In genomic region chr6:72954786-72955185, GRCm38 (mm10) we compare ENCODE assay signal across 7 mouse cellular contexts. TPM values are rescaled to one million over a fixed set of nuclear protein-coding genes. Genes with fewer than 3 reads are reported as not detected.
DNase-seq lines count a peak whose midpoint lies in the region; ATAC-seq and TF ChIP-seq lines count a peak whose summit lies in the region.

No protein-coding gene starts in this region.

- TF ChIP-seq CTCF in midbrain, postnatal 0 days (IDR thresholded peaks at IDR 0.05): no peak
- no peak for TF ChIP-seq CTCF in layer of hippocampus, adult 2 months (conservative IDR thresholded peaks at IDR 0.05)

- DNase-seq in midbrain, embryonic 10.5 days (ENCODE audit: low spot score): no peak
- peak; percentile 9 for DNase-seq in midbrain, postnatal 0 days (ENCODE audit: low spot score)
- peak; percentile 42 for DNase-seq in thymus, postnatal 4 days
- no peak for DNase-seq in layer of hippocampus, adult 2 months (ENCODE audit: low spot score in 2 of 2)
- no peak for DNase-seq in heart, postnatal 10 days

- no peak for ATAC-seq in midbrain, embryonic 13.5 days
- ATAC-seq in granulocyte monocyte progenitor cell, adult 5-6 weeks (replicated peaks; ENCODE audit: poor library complexity, severe bottlenecking): peak; percentile 55
- ATAC-seq in midbrain, postnatal 0 days (ENCODE audit: low FRiP score): no peak

- peak overlapping the region; percentile 97 for H3K27ac ChIP-seq in midbrain, embryonic 13.5 days
- no peak overlapping the region for H3K27ac ChIP-seq in midbrain, embryonic 10.5 days (replicated peaks)
- H3K27ac ChIP-seq in midbrain, postnatal 0 days (ENCODE audit: low read depth, low read length): peak overlapping the region; percentile 87
- H3K27ac ChIP-seq in layer of hippocampus, adult 2 months: no peak overlapping the region

- no peak overlapping the region for H3K9ac ChIP-seq in midbrain, embryonic 13.5 days (replicated peaks)
- no peak overlapping the region for H3K9ac ChIP-seq in midbrain, postnatal 0 days (replicated peaks; ENCODE audit: low read length, poor library complexity, severe bottlenecking)

- peaks cover 21% of the 10 kb centered on the region for H3K4me1 ChIP-seq in midbrain, embryonic 13.5 days (replicated peaks)
- peaks cover 24% of the 10 kb centered on the region for H3K4me1 ChIP-seq in midbrain, embryonic 10.5 days
- peaks cover 9% of the 10 kb centered on the region; the same call in 1 of the 2 replicates for H3K4me1 ChIP-seq in midbrain, postnatal 0 days (ENCODE audit: insufficient read depth, low read length)

- no peaks in the 10 kb centered on the region for H3K27me3 ChIP-seq in midbrain, embryonic 13.5 days
- H3K27me3 ChIP-seq in midbrain, embryonic 10.5 days (ENCODE audit: low read depth, poor library complexity, severe bottlenecking): peaks cover 8% of the 10 kb centered on the region
- H3K27me3 ChIP-seq in midbrain, postnatal 0 days (ENCODE audit: insufficient read depth, low read length): no peaks in the 10 kb centered on the region

- H3K36me3 ChIP-seq in midbrain, embryonic 13.5 days: no peaks in the 10 kb centered on the region
- H3K36me3 ChIP-seq in midbrain, embryonic 10.5 days: no peaks in the 10 kb centered on the region
- H3K36me3 ChIP-seq in midbrain, postnatal 0 days (ENCODE audit: insufficient read depth, low read length): no peaks in the 10 kb centered on the region

- no peaks in the 10 kb centered on the region for H3K9me3 ChIP-seq in midbrain, embryonic 13.5 days
- no peaks in the 10 kb centered on the region for H3K9me3 ChIP-seq in midbrain, embryonic 10.5 days (replicated peaks)
- no peaks in the 10 kb centered on the region for H3K9me3 ChIP-seq in midbrain, postnatal 0 days (ENCODE audit: low read length)

- 0 out of 2 replicates have a peak overlapping the region, but pooled peaks have one; percentile 81 for H3K4me2 ChIP-seq in midbrain, embryonic 13.5 days (replicated peaks)
- peak overlapping the region; percentile 87; the same call in 1 of the 2 replicates for H3K4me2 ChIP-seq in midbrain, postnatal 0 days (ENCODE audit: low read depth, low read length, poor library complexity, severe bottlenecking)

- 77% methylated on average over 7 of the region's 7 CpGs for WGBS in midbrain, embryonic 13.5 days
- 72% methylated on average over 7 of the region's 7 CpGs for WGBS in midbrain, embryonic 10.5 days
- WGBS in midbrain, postnatal 0 days: 71% methylated on average over 7 of the region's 7 CpGs

- H3K4me3 ChIP-seq in midbrain, embryonic 13.5 days (replicated peaks): no peak overlapping the region
- H3K4me3 ChIP-seq in midbrain, embryonic 10.5 days: no peak overlapping the region
- H3K4me3 ChIP-seq in midbrain, postnatal 0 days (ENCODE audit: low read depth, low read length): no peak overlapping the region
- H3K4me3 ChIP-seq in layer of hippocampus, adult 2 months: no peak overlapping the region

- intact Hi-C loops in heart, postnatal 10 days (cut with DNase I): loop anchor here (5.0 kb wide), 1 partner anchor 58 kb away; no protein-coding TSS in a partner anchor

RNA-seq across cellular contexts. Expression of gene Tmsb10, which starts 3.8 kb away (rescaled TPM):
- 4,994 and 5,054 TPM in 2 replicates for polyA plus RNA-seq in midbrain, embryonic 13.5 days (2015; fragmentation: Nextera tagmentation; extraction: Ambion mirVana)
- 2,755 and 2,780 TPM in 2 replicates for polyA plus RNA-seq in midbrain, embryonic 10.5 days (2016; fragmentation: Nextera tagmentation; extraction: Ambion mirVana)
- total RNA-seq in granulocyte monocyte progenitor cell, adult 5-6 weeks (2014; fragmentation: Nextera tagmentation): 601 and 668 TPM in 2 replicates
- total RNA-seq in granulocyte monocyte progenitor cell, adult 5-6 weeks (2017): 357 and 410 TPM in 2 replicates
- 504 and 572 TPM in 2 replicates for total RNA-seq in midbrain, postnatal 0 days (2014; rRNA removed)
- polyA plus RNA-seq in midbrain, postnatal 0 days (2015; fragmentation: Nextera tagmentation; extraction: Ambion mirVana): 6,498 and 6,879 TPM in 2 replicates
- total RNA-seq in layer of hippocampus, adult 2 months (2021): 100 to 1,000 TPM; 318 to 329 TPM
- 100 to 1,000 TPM; 526 to 622 TPM for total RNA-seq in heart, postnatal 10 days (2021)

RNA-seq across cellular contexts. Expression of gene Kcmf1, which starts 55.0 kb away (rescaled TPM):
- polyA plus RNA-seq in midbrain, embryonic 13.5 days (2015; fragmentation: Nextera tagmentation; extraction: Ambion mirVana): 25.7 and 26.1 TPM in 2 replicates
- polyA plus RNA-seq in midbrain, embryonic 10.5 days (2016; fragmentation: Nextera tagmentation; extraction: Ambion mirVana): 24.0 and 25.6 TPM in 2 replicates
- total RNA-seq in granulocyte monocyte progenitor cell, adult 5-6 weeks (2014; fragmentation: Nextera tagmentation): 46.3 TPM in 2 replicates
- total RNA-seq in granulocyte monocyte progenitor cell, adult 5-6 weeks (2017): 101 and 122 TPM in 2 replicates
- 70.9 and 74.2 TPM in 2 replicates for total RNA-seq in midbrain, postnatal 0 days (2014; rRNA removed)
- 45.5 and 52.8 TPM in 2 replicates for polyA plus RNA-seq in midbrain, postnatal 0 days (2015; fragmentation: Nextera tagmentation; extraction: Ambion mirVana)
- total RNA-seq in layer of hippocampus, adult 2 months (2021): 10 to 100 TPM; 57.8 to 64.1 TPM
- total RNA-seq in heart, postnatal 10 days (2021): 10 to 100 TPM; 89.6 to 92.4 TPM

Comparison
In these comparisons a context has a peak if more than half of its experiments do, and no peak if none do; other contexts are left out.
1. H3K27ac ChIP-seq: peak in midbrain, embryonic 13.5 days (single experiment) and midbrain, postnatal 0 days (single experiment); none in midbrain, embryonic 10.5 days (single experiment) and layer of hippocampus, adult 2 months (single experiment).
2. DNase-seq: peak in midbrain, postnatal 0 days (single experiment) and thymus, postnatal 4 days (single experiment); none in midbrain, embryonic 10.5 days (single experiment), layer of hippocampus, adult 2 months (0 of 2) and heart, postnatal 10 days (0 of 2).